Mouse (Mus musculus) adrenal gland, postnatal 36 days (tissue): ENCODE measurements around the gene Srrm1. TPM values are rescaled to one million over a fixed set of nuclear protein-coding genes. Genes with fewer than 3 reads are reported as not detected.

Experiments used
- DNase-seq, 2 experiments: peaks; one replicate each; pipeline ENCODE4 v3.0.0; 2021; ENCODE audit warnings: mixed read lengths in 1 of 2
- total RNA-seq, 2 experiments: library from RNA; stranded (reverse); gene quantifications; 2 replicates each; pipeline ENCODE4 v1.2.3; 2021

Srrm1 gene
- total RNA-seq, 2 experiments from 2014 or later, result 101 to 125 TPM

- peak; percentile 9 to 22 for DNase-seq
Measured at GRCm38 (mm10) chr4:135353794-135354450, 801 bp upstream of the Srrm1 start.

- peak in 1 of 2 experiments; percentile 54 for DNase-seq
Measured at GRCm38 (mm10) chr4:135352326-135353065, 625 bp downstream of the Srrm1 start.

- no peak for DNase-seq
Measured at GRCm38 (mm10) chr4:135337376-135337942, 15.7 kb downstream of the Srrm1 start.

GRCm38 (mm10) chr4:135336023-135336357 is 17.1 kb downstream of the Srrm1 start:
- DNase-seq, result no peak

- no peak for DNase-seq
Measured at GRCm38 (mm10) chr4:135335327-135336022, 17.6 kb downstream of the Srrm1 start.

GRCm38 (mm10) chr4:135326469-135326868 is 26.7 kb downstream of the Srrm1 start:
- DNase-seq, result no peak

- no peak for DNase-seq
Measured at GRCm38 (mm10) chr4:135326046-135326445, 27.1 kb downstream of the Srrm1 start.

GRCm38 (mm10) chr4:135323021-135323420 is 30.1 kb downstream of the Srrm1 start:
- no peak for DNase-seq

- DNase-seq, result peak; percentile 78
Measured at GRCm38 (mm10) chr4:135317966-135318365, 35.2 kb downstream of the Srrm1 start.

GRCm38 (mm10) chr4:135317539-135317938 is 35.6 kb downstream of the Srrm1 start:
- no peak for DNase-seq

- no peak for DNase-seq
Measured at GRCm38 (mm10) chr4:135315287-135315686, 37.8 kb downstream of the Srrm1 start.

- no peak for DNase-seq
Measured at GRCm38 (mm10) chr4:135314419-135314832, 38.7 kb downstream of the Srrm1 start.

GRCm38 (mm10) chr4:135313761-135314241 is 39.3 kb downstream of the Srrm1 start:
- peak in 1 of 2 experiments; percentile 37 for DNase-seq

GRCm38 (mm10) chr4:135313111-135313691 is 39.9 kb downstream of the Srrm1 start:
- DNase-seq, result peak in 1 of 2 experiments; percentile 18

GRCm38 (mm10) chr4:135312706-135313105 is 40.4 kb downstream of the Srrm1 start:
- peak; percentile 83 to 87 for DNase-seq

- DNase-seq, result no peak
Measured at GRCm38 (mm10) chr4:135310371-135310770, 42.8 kb downstream of the Srrm1 start.

- DNase-seq, result no peak
Measured at GRCm38 (mm10) chr4:135309726-135310125, 43.4 kb downstream of the Srrm1 start.

- no peak for DNase-seq
Measured at GRCm38 (mm10) chr4:135309112-135309659, 43.9 kb downstream of the Srrm1 start.

- peak in 1 of 2 experiments; percentile 37 for DNase-seq
Measured at GRCm38 (mm10) chr4:135306971-135307632, 46.0 kb downstream of the Srrm1 start.

GRCm38 (mm10) chr4:135306533-135306932 is 46.6 kb downstream of the Srrm1 start:
- peak; percentile 83 to 84 for DNase-seq

GRCm38 (mm10) chr4:135302261-135302660 is 50.9 kb downstream of the Srrm1 start:
- DNase-seq, result no peak
